Mouse (Mus musculus): ENCODE measurements around the gene Phb2.

DNA sequence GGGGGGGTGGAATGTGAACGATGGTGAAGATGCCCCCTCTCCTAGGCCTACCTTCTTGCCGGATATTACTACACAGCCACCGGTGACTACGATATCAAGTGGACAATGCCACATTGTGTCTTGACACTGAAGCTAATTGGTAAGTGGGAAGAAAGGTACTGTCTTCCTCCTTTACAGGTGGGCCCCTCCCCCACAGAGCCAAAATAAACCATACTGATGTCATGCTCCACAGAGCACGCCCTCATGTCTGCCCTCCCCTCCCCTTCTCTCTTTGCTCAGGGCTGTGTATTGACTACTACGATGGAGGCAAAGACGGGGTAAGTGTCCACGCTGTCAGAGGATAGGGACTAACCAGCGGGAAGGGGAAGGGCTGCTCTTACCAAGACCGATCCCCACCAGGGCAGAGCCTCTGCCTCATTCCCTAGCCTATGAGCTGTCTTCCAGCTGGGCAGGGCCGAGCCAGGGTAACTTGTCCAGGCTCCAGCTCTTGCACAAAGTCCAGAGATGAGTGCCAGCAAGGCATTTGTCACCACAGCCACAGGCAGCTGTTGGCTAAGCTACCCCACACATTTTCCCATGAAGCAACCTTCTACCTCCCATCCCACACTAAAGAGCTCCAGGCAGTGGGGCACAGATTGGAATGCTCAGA lies 12.1 kb upstream of the Phb2 start:
- TF ChIP-seq TAL1 (IDR thresholded peaks at IDR 0.05; ENCODE audit: low read length) (no peak), GATA1 (IDR thresholded peaks at IDR 0.05; ENCODE audit: low read length) (no peak)
